Mouse (Mus musculus) urinary bladder, postnatal 4 days (tissue): ENCODE measurements around the gene Zbtb20.

Source experiments
- DNase-seq, 2 experiments: peaks; one replicate each; pipeline ENCODE4 v3.0.0; 2021 to 2022; ENCODE audit warnings: low spot score in 2 of 2

The Zbtb20 gene

GRCm38 (mm10) chr16:43482738-43483137 is 607.1 kb downstream of the Zbtb20 start:
- DNase-seq: no peak

- DNase-seq: no peak
Observed at GRCm38 (mm10) chr16:43484400-43484799, 608.7 kb downstream of the Zbtb20 start.

- no peak for DNase-seq
Observed at GRCm38 (mm10) chr16:43489362-43489761, 613.7 kb downstream of the Zbtb20 start.

- DNase-seq: no peak
Observed at GRCm38 (mm10) chr16:43489984-43490383, 614.3 kb downstream of the Zbtb20 start.

GRCm38 (mm10) chr16:43492863-43493262 is 617.2 kb downstream of the Zbtb20 start:
- DNase-seq: no peak

GRCm38 (mm10) chr16:43493596-43494385 is 618.1 kb downstream of the Zbtb20 start:
- no peak for DNase-seq

- DNase-seq: no peak
Observed at GRCm38 (mm10) chr16:43495175-43495818, 619.6 kb downstream of the Zbtb20 start.

GRCm38 (mm10) chr16:43497093-43497492 is 621.4 kb downstream of the Zbtb20 start:
- no peak for DNase-seq

GRCm38 (mm10) chr16:43500132-43500853 is 624.6 kb downstream of the Zbtb20 start:
- no peak for DNase-seq

GRCm38 (mm10) chr16:43501284-43501683 is 625.6 kb downstream of the Zbtb20 start:
- no peak for DNase-seq

- DNase-seq: no peak
Observed at GRCm38 (mm10) chr16:43502339-43503009, 626.8 kb downstream of the Zbtb20 start.

- no peak for DNase-seq
Observed at GRCm38 (mm10) chr16:43503010-43503635, 627.4 kb downstream of the Zbtb20 start.

- no peak for DNase-seq
Observed at GRCm38 (mm10) chr16:43503636-43504010, 627.9 kb downstream of the Zbtb20 start.

- peak; percentile 74 to 83 for DNase-seq
Observed at GRCm38 (mm10) chr16:43504151-43504550, 628.5 kb downstream of the Zbtb20 start.

- no peak for DNase-seq
Observed at GRCm38 (mm10) chr16:43504556-43504955, 628.9 kb downstream of the Zbtb20 start.

- DNase-seq: no peak
Observed at GRCm38 (mm10) chr16:43505314-43505950, 629.8 kb downstream of the Zbtb20 start.

GRCm38 (mm10) chr16:43506189-43506751 is 630.6 kb downstream of the Zbtb20 start:
- DNase-seq: no peak

GRCm38 (mm10) chr16:43506771-43507405 is 631.2 kb downstream of the Zbtb20 start:
- no peak for DNase-seq

GRCm38 (mm10) chr16:43508166-43508998 is 632.7 kb downstream of the Zbtb20 start:
- no peak for DNase-seq
